Mouse (Mus musculus): ENCODE measurements around the gene Rsl24d1. TPM values are rescaled to one million over a fixed set of nuclear protein-coding genes. Genes with fewer than 3 reads are reported as not detected.

The Rsl24d1 gene
- polyA plus RNA-seq, 1 experiment from 2014 or later = 83.9 TPM

DNA sequence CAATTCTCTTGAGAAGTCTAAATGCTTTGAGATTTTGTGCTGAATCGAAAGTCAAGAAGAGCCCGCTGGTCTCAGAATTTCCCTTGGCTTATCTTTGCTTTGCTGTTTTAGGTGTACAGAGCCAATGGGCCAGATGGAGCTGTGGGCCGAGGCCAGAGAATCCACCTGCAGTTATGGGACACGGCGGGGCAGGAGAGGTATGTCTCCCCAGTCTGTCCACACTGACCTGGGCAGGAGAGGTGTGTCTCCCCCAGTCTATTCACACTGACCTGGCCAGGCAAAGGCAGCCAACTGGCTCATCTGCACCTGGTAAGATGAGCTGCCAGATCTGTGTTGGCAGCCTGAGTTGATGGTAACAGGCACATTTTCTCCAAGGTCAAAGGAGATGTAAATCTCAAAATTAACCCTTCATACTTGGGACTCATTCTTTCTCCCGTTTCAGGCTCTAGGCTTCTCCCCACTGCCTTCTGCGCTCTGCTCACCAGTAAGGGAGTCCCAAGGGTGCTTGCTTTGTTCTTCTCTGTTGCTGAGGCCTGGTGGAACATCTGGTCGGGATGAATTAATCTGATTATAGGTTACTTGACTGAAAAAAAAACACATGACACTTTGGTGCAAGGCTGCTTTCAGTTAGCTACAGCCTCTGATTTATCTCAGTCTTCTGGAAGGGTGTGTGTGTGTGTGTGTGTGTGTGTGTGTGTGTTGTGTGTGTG lies 30.8 kb upstream of the Rsl24d1 start:
- WGBS = 75% methylated on average over 8 of the region's 8 CpGs
- Histone ChIP-seq H3K9ac (no peak overlapping the region), H3K27me3 (replicated peaks) (no peaks in the 10 kb centered on the region), H3K36me3 (no peaks in the 10 kb centered on the region), H3K4me1 (peaks cover 7% of the 10 kb centered on the region; the same call in 1 of the 2 replicates), H3K4me3 (no peak overlapping the region), H3K27ac (replicated peaks) (no peak overlapping the region), H3K4me2 (no peak overlapping the region), H3K9me3 (no peaks in the 10 kb centered on the region)
- no peak for ATAC-seq (ENCODE audit: extremely low read depth, insufficient number of reproducible peaks, low FRiP score, low TSS enrichment)

DNA sequence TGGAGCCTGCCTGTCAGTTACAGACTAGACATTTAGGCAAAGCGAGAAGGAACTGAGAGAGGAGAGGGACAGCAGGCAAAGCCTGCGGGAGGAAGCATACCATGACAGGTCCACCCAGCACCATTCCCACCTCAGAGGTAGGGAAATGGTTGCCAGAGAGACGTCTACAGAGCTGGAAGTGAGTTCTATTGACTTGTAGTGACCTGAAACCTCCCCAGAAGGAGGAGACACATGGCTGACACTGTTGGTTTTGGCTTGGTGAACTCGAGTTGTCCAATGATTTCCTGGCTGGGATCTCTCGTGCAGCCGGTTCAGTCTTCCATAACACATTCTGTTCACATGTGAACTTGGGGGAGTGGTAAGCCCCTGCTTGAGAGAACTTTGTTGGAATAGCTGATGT lies 29.3 kb upstream of the Rsl24d1 start:
- no peaks in the 10 kb centered on the region for H3K27me3 ChIP-seq (replicated peaks)
- H3K4me3 ChIP-seq = no peak overlapping the region
- no peaks in the 10 kb centered on the region for H3K9me3 ChIP-seq
- ATAC-seq (ENCODE audit: extremely low read depth, insufficient number of reproducible peaks, low FRiP score, low TSS enrichment) = no peak
- H3K4me1 ChIP-seq = peaks cover 7% of the 10 kb centered on the region; the same call in 1 of the 2 replicates
- 55% methylated on average over 6 of the region's 6 CpGs for WGBS
- no peak overlapping the region for H3K9ac ChIP-seq
- no peak overlapping the region for H3K4me2 ChIP-seq
- H3K27ac ChIP-seq (replicated peaks) = no peak overlapping the region
- H3K36me3 ChIP-seq = no peaks in the 10 kb centered on the region

DNA sequence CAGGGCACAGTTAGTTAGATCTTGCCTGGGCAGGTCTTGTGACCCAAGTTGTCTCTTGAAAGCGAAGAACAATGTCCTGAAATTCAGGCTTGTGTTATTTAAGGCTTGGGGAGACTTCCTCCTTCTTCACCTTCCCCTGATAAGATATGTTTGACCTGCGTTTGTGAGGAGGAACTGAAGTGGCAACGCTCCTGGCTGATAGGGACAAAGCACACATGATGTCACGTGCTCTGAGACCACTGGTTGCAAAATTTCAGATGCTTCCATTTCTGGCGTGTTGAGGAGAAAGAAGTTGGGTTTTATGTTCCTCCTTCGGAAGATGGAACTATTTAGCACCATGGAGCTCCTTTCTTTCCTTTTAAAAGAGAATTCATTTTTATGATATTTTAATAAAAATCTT lies 27.4 kb upstream of the Rsl24d1 start:
- no peak overlapping the region for H3K4me3 ChIP-seq
- peaks cover 7% of the 10 kb centered on the region; the same call in 1 of the 2 replicates for H3K4me1 ChIP-seq
- no peak overlapping the region for H3K27ac ChIP-seq (replicated peaks)
- H3K27me3 ChIP-seq (replicated peaks) = no peaks in the 10 kb centered on the region
- no peak for ATAC-seq (ENCODE audit: extremely low read depth, insufficient number of reproducible peaks, low FRiP score, low TSS enrichment)
- H3K9me3 ChIP-seq = no peaks in the 10 kb centered on the region
- no peak overlapping the region for H3K4me2 ChIP-seq
- WGBS = 42% methylated on average over 6 of the region's 6 CpGs
- no peaks in the 10 kb centered on the region for H3K36me3 ChIP-seq
- no peak overlapping the region for H3K9ac ChIP-seq

DNA sequence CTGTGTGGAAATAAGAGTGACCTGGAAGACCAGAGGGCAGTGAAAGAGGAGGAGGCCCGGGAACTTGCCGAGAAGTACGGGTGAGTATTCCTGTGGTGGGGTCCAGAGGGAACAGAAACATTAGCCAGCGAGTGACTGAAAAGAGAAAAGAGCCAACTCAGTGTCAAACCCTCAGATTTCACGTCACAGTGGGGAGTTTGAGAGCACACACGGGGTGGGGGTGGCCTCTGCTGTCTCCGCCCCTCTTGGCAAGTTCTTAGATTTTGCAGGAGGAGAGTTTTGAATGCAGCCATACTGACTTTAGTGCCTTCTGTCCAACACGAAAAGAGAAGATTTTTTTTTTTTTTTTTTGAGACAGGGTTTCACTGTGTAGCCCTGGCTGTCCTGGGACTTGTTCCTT lies 26.1 kb upstream of the Rsl24d1 start:
- WGBS = 55% methylated on average over 8 of the region's 8 CpGs
- no peak overlapping the region for H3K4me2 ChIP-seq

DNA sequence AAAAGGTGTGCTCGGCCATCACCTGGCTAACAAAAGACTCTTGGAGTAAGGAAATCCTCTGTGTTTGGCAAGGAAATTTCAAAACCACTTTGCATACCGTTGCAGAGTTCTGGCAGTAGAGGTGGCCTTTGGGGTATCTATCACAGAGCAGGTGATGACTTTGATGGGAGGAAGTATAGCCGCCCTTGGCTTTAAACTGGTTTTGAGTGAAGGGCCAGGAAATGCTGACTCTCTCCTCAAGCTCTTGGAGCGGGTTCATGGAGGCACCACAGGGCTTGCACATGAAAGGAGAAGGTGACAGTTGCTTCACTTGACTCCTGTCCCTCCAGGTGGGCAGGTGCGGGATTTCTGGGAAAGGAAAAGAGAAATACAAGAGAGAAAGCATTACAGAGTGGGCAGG lies 25.6 kb upstream of the Rsl24d1 start:
- Histone ChIP-seq H3K4me1 (peaks cover 7% of the 10 kb centered on the region; the same call in 1 of the 2 replicates), H3K36me3 (no peaks in the 10 kb centered on the region), H3K4me2 (no peak overlapping the region), H3K4me3 (no peak overlapping the region), H3K27ac (replicated peaks) (no peak overlapping the region), H3K27me3 (replicated peaks) (peaks cover under 1% of the 10 kb centered on the region; the same call in 1 of the 2 replicates), H3K9me3 (no peaks in the 10 kb centered on the region), H3K9ac (no peak overlapping the region)
- 64% methylated on average over 5 of the region's 5 CpGs for WGBS
- no peak for ATAC-seq (ENCODE audit: extremely low read depth, insufficient number of reproducible peaks, low FRiP score, low TSS enrichment)

More for the DNA sequence above, 26.1 kb upstream of the Rsl24d1 start:
- Histone ChIP-seq H3K27ac (replicated peaks) (no peak overlapping the region), H3K4me3 (no peak overlapping the region), H3K9ac (no peak overlapping the region), H3K9me3 (no peaks in the 10 kb centered on the region), H3K4me1 (peaks cover 7% of the 10 kb centered on the region; the same call in 1 of the 2 replicates), H3K27me3 (replicated peaks) (no peaks in the 10 kb centered on the region), H3K36me3 (no peaks in the 10 kb centered on the region)
- ATAC-seq (ENCODE audit: extremely low read depth, insufficient number of reproducible peaks, low FRiP score, low TSS enrichment) = no peak

DNA sequence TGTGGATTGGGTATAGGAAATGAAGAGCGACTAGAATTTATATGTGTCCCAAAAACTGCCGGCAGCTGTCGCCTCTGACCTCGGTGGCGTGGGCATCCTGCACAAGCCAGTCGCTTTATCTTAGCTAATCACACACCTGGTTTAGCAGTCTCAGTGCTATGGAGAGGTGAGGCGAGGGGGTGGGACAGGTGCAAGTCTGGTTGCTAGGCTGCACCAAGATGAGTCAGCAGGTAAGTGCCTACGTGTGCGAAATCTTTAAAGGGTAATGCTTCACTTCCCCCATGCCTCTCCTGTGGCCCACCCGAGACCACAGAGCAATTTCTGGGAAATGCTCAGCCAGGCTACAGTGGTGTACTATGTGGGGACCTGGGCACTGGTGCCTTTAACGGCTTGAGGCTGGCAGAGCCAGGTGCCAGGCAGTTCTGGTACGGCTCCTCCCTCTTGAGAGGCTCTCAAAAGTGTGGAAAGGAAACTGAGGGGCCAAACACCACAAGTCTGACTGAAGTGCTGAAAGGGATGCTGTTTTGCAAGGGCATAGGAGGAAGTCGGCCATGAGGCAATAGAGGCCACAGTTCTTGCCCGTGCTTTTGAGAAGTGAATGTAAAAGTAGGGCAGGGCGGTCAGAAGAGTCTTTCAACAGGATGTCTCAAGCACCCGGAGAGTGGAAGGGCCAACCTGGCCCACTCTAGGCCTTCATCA lies 23.9 kb upstream of the Rsl24d1 start:
- Histone ChIP-seq H3K27ac (replicated peaks) (no peak overlapping the region), H3K9me3 (no peaks in the 10 kb centered on the region), H3K4me2 (no peak overlapping the region), H3K4me1 (peaks cover 7% of the 10 kb centered on the region; the same call in 1 of the 2 replicates), H3K27me3 (replicated peaks) (peaks cover 8% of the 10 kb centered on the region; the same call in 1 of the 2 replicates), H3K4me3 (no peak overlapping the region), H3K36me3 (no peaks in the 10 kb centered on the region), H3K9ac (no peak overlapping the region)
- WGBS = 60% methylated on average over 16 of the region's 16 CpGs
- no peak for ATAC-seq (ENCODE audit: extremely low read depth, insufficient number of reproducible peaks, low FRiP score, low TSS enrichment)

DNA sequence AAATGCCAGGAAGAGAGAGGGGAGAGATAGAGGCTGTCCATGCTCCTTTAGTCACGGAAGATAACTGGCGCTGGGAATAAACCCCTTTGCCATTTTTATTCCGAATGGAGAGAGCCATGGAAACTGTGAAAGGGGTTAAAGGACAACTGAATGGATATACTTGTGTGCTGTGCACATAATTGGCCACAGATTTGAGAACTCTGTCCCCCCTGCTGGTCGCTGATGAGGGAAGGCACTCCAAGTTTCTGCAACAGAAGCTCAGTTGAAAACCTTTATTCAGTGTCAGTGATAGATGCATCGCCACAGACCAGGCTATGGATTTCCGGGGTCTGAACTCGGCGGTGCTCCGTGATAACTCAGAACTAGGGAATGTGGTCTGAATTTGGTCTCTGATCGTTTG lies 23.1 kb upstream of the Rsl24d1 start:
- no peaks in the 10 kb centered on the region for H3K9me3 ChIP-seq
- H3K4me2 ChIP-seq = no peak overlapping the region
- peaks cover 7% of the 10 kb centered on the region; the same call in 1 of the 2 replicates for H3K4me1 ChIP-seq
- peaks cover 15% of the 10 kb centered on the region for H3K27me3 ChIP-seq (replicated peaks)
- H3K36me3 ChIP-seq = no peaks in the 10 kb centered on the region
- H3K27ac ChIP-seq (replicated peaks) = no peak overlapping the region
- no peak overlapping the region for H3K9ac ChIP-seq
- no peak overlapping the region for H3K4me3 ChIP-seq
- WGBS = 72% methylated on average over 10 of the region's 10 CpGs
- no peak for ATAC-seq (ENCODE audit: extremely low read depth, insufficient number of reproducible peaks, low FRiP score, low TSS enrichment)

DNA sequence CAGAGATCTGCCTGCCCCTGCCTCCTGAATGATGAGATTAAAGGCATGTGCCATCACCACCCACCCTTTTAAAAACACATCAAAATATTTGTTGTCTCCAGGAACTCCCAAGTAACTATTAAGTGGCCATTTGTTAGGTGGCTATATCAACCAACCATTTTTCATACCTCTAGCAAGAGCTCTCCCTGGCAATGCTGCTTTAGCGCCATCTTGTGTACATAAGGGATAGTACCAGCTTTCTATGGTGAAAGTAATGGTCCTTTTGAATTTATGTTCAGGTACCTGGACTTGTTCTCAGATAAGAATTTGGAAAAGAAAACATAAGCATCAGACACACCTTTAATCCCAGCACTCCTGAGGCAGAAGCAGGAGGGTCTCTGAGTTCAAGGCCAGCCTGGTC lies 21.5 kb upstream of the Rsl24d1 start:
- peaks cover 23% of the 10 kb centered on the region for H3K27me3 ChIP-seq (replicated peaks)
- H3K4me2 ChIP-seq = no peak overlapping the region
- H3K27ac ChIP-seq (replicated peaks) = no peak overlapping the region
- no peak overlapping the region for H3K9ac ChIP-seq
- no peak for ATAC-seq (ENCODE audit: extremely low read depth, insufficient number of reproducible peaks, low FRiP score, low TSS enrichment)
- no peak overlapping the region for H3K4me3 ChIP-seq
- H3K36me3 ChIP-seq = no peaks in the 10 kb centered on the region
- H3K9me3 ChIP-seq = no peaks in the 10 kb centered on the region
- 0% methylated on average over 1 of the region's 1 CpGs for WGBS
- no peaks in the 10 kb centered on the region for H3K4me1 ChIP-seq

DNA sequence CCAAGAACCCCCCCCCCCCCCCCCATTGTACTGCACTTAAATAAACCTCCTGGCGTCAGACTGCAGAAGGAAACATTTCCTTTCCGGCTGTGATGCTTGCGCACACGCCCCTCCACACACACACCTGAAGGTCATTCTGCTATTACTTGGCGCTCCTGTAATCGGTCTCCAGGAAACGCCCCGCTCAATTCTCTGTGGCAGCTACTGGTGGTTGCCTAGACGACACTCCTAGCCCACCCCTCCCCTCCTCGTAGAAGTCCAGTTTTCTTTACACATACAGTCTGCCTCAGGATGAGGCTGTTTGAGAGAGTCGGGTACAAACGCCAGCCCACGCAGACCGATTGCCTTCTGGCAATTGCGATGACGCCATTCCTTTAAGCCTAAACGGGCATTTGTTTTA lies 18.6 kb upstream of the Rsl24d1 start:
- 42% methylated on average over 17 of the region's 17 CpGs for WGBS

DNA sequence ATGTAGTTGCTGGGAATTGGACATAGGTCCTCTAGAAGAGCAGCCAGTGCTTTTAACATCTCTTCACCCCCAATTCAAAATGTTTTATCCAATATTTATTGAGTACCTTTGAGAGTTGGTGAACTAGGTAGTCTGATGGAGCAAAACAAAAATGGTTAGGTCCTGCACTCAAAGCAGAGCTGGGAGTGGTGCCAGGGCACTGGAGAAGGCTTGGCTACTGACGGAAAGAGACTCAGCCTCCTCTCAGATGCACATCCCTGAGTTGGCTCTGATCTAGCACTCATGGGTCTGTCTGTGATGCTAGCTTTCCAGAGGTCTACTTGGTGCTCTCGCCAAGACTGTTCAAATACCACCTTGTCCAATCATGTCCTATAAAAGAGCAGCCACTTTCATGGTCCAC lies 15.3 kb upstream of the Rsl24d1 start:
- WGBS = 60% methylated on average over 2 of the region's 2 CpGs

More for the DNA sequence above, 18.6 kb upstream of the Rsl24d1 start:
- ATAC-seq (ENCODE audit: extremely low read depth, insufficient number of reproducible peaks, low FRiP score, low TSS enrichment) = no peak
- H3K9ac ChIP-seq = no peak overlapping the region
- H3K4me3 ChIP-seq = no peak overlapping the region
- H3K9me3 ChIP-seq = no peaks in the 10 kb centered on the region
- no peak overlapping the region for H3K27ac ChIP-seq (replicated peaks)
- no peaks in the 10 kb centered on the region for H3K4me1 ChIP-seq
- no peaks in the 10 kb centered on the region for H3K36me3 ChIP-seq
- H3K4me2 ChIP-seq = no peak overlapping the region
- peaks cover 23% of the 10 kb centered on the region for H3K27me3 ChIP-seq (replicated peaks)

DNA sequence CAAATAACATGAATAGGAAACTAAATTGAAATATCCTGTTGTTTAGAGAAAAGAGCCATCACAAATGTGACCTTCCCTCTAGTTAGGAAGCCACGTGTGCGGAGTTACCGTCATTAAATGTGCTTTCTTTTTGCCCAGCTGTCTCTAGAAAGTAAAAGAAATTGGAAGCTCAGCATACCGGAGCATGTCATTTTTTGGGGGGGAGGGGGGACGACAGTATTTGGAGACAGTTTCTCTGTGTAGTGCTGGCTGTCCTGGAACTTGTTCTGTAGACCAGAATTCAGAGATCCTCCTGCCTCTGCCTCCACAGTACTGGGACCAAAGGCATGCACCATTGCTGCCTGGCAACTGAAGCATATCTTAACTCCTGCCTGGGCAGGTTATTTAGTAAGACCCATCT lies 11.7 kb upstream of the Rsl24d1 start, which contains the start of gene Khdc3:
Gene Khdc3 (plus strand): TSS at position 301 of the 400 bp plus-strand sequence.
- peaks cover 54% of the 10 kb centered on the region for H3K27me3 ChIP-seq (replicated peaks)
- H3K4me2 ChIP-seq = no peak within 1 kb of the TSS
- H3K27ac ChIP-seq (replicated peaks) = no peak within 1 kb of the TSS
- ATAC-seq (ENCODE audit: extremely low read depth, insufficient number of reproducible peaks, low FRiP score, low TSS enrichment) = no peak
- WGBS = 85% methylated on average over 5 of the region's 5 CpGs
- H3K4me3 ChIP-seq = no peak within 1 kb of the TSS
- no peaks in the 10 kb centered on the region for H3K9me3 ChIP-seq
- H3K36me3 ChIP-seq = no peaks in the 10 kb centered on the region
- no peak within 1 kb of the TSS for H3K9ac ChIP-seq
- H3K4me1 ChIP-seq = peaks cover 9% of the 10 kb centered on the region

More for the DNA sequence above, 15.3 kb upstream of the Rsl24d1 start:
- no peak overlapping the region for H3K4me2 ChIP-seq
- H3K4me3 ChIP-seq = no peak overlapping the region
- H3K36me3 ChIP-seq = no peaks in the 10 kb centered on the region
- no peak overlapping the region for H3K27ac ChIP-seq (replicated peaks)
- H3K27me3 ChIP-seq (replicated peaks) = peaks cover 37% of the 10 kb centered on the region
- no peak overlapping the region for H3K9ac ChIP-seq
- ATAC-seq (ENCODE audit: extremely low read depth, insufficient number of reproducible peaks, low FRiP score, low TSS enrichment) = no peak
- H3K9me3 ChIP-seq = no peaks in the 10 kb centered on the region
- H3K4me1 ChIP-seq = no peaks in the 10 kb centered on the region
